In the genomic region with DNA sequence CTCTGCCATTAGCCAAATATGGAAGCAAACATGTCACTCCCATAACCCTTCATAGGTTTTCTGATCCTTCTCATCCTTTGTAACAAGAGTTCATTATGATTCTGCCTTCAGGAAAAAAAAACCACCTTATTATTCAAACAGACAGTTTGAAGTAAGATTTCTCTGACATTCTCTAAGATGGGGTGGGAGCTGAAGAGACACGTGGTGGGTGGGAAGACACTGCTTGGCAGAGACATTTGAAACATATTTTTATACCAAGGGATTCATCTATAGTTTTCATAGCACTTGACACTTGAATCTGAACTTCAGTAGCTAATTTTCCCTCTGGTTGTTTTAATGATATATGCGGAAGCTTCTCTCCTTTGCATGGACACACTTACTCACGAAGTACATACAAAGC, we compare ENCODE assay signal across 19 mouse cellular contexts.
"Had no signal": no experiment of that assay in that cellular context is flagged by ENCODE, and none has a peak within 500 bp of the region (broad histone marks: within the 10 kb centered on the region; RNA-seq: fewer than 3 reads in every experiment).

No protein-coding gene starts in this region.

- H3K27ac ChIP-seq: liver, embryonic 15.5 days; lung, embryonic 15.5 days; macrophage; midbrain, embryonic 13.5 days; midbrain, embryonic 15.5 days; neural tube, embryonic 12.5 days; stomach, embryonic 15.5 days; stomach, postnatal 0 days had no signal

- H3K27me3 ChIP-seq: liver, embryonic 15.5 days; lung, embryonic 15.5 days; megakaryocyte, embryonic 14.5 days; midbrain, embryonic 13.5 days; midbrain, embryonic 15.5 days; neural tube, embryonic 12.5 days; stomach, embryonic 15.5 days had no signal

- H3K4me2 ChIP-seq: liver, embryonic 15.5 days; lung, embryonic 15.5 days; midbrain, embryonic 11.5 days; midbrain, embryonic 13.5 days; midbrain, embryonic 15.5 days; neural tube, embryonic 12.5 days; stomach, embryonic 15.5 days had no signal

- H3K4me3 ChIP-seq: liver, embryonic 15.5 days; lung, embryonic 15.5 days; megakaryocyte, embryonic 14.5 days; midbrain, embryonic 13.5 days; midbrain, embryonic 15.5 days; neural tube, embryonic 12.5 days; stomach, embryonic 15.5 days had no signal

- H3K9ac ChIP-seq: liver, embryonic 15.5 days; liver, postnatal 0 days; lung, embryonic 15.5 days; midbrain, embryonic 13.5 days; midbrain, embryonic 15.5 days; neural tube, embryonic 12.5 days; stomach, embryonic 15.5 days had no signal

- ATAC-seq: liver, postnatal 0 days; lung, postnatal 0 days; midbrain, embryonic 13.5 days; midbrain, embryonic 15.5 days had no signal

- H3K36me3 ChIP-seq: liver, embryonic 15.5 days; lung, embryonic 15.5 days; midbrain, embryonic 13.5 days; midbrain, embryonic 15.5 days; neural tube, embryonic 12.5 days; stomach, embryonic 15.5 days had no signal

- DNase-seq: liver, postnatal 0 days; lung, adult 2 months; lung, postnatal 14 days; lung, postnatal 36 days; right cerebral cortex, postnatal 14 days; thymus, adult 18-20 months; thymus, postnatal 14 days; thymus, postnatal 36 days had no signal

- H3K4me1 ChIP-seq: liver, embryonic 15.5 days; lung, embryonic 15.5 days; megakaryocyte, embryonic 14.5 days; midbrain, embryonic 13.5 days; midbrain, embryonic 15.5 days; neural tube, embryonic 12.5 days; stomach, embryonic 15.5 days had no signal

- H3K9me3 ChIP-seq: liver, embryonic 15.5 days; lung, embryonic 15.5 days; midbrain, embryonic 13.5 days; midbrain, embryonic 15.5 days; neural tube, embryonic 12.5 days; stomach, embryonic 15.5 days had no signal
